Mouse (Mus musculus) heart, postnatal 36 days (tissue): ENCODE results near the gene Rec114. TPM values are rescaled to one million over a fixed set of nuclear protein-coding genes. Genes with fewer than 3 reads are reported as not detected.
A peak's percentile ranks its signal among the peaks of the same experiment; 100 is the strongest.

Experiments used
- DNase-seq, 2 experiments: peaks; one replicate each; pipeline ENCODE4 v3.0.0; 2021 to 2022
- intact Hi-C: fragments of 180-260 bp; cut with DNase I; formaldehyde crosslinking; loops from one replicate; pipeline ENCODE4 v1.15.1; 2025
- total RNA-seq, 2 experiments: library from RNA; stranded (reverse); gene quantifications; 2 replicates each; pipeline ENCODE4 v1.2.3; 2021

Rec114 gene
- total RNA-seq = 1 to 10 TPM; 1.7 to 3.3 TPM

GRCm38 (mm10) chr9:58743702-58744248, at the start of gene Rec114:
Rec114 (minus strand) TSS chr9:58743964.
- DNase-seq = no peak
- intact Hi-C loops = no loop called here

- DNase-seq = no peak
- intact Hi-C loops = no loop called here
Measured at GRCm38 (mm10) chr9:58789476-58789875, 45.7 kb upstream of the Rec114 start.

- DNase-seq = no peak
- intact Hi-C loops = loop anchor here (10.0 kb wide), 1 partner anchor 99 kb away; no protein-coding TSS in a partner anchor
Measured at GRCm38 (mm10) chr9:58775363-58775762, 31.6 kb upstream of the Rec114 start.

GRCm38 (mm10) chr9:58774761-58775160, 31.0 kb upstream of the Rec114 start:
- DNase-seq = no peak
- intact Hi-C loops = loop anchor here (10.0 kb wide), 1 partner anchor 100 kb away; no protein-coding TSS in a partner anchor

GRCm38 (mm10) chr9:58769943-58770342, 26.2 kb upstream of the Rec114 start:
- intact Hi-C loops = loop anchor here (10.0 kb wide), 1 partner anchor 105 kb away; no protein-coding TSS in a partner anchor
- DNase-seq = no peak

GRCm38 (mm10) chr9:58766959-58767955, 23.5 kb upstream of the Rec114 start:
- DNase-seq = no peak
- intact Hi-C loops = no loop called here

GRCm38 (mm10) chr9:58764354-58764753, 20.6 kb upstream of the Rec114 start:
- DNase-seq = no peak
- intact Hi-C loops = no loop called here

- DNase-seq = no peak
Measured at GRCm38 (mm10) chr9:58763114-58763513, 19.4 kb upstream of the Rec114 start.

GRCm38 (mm10) chr9:58762086-58762485, 18.3 kb upstream of the Rec114 start:
- intact Hi-C loops = no loop called here

More at GRCm38 (mm10) chr9:58763114-58763513, 19.4 kb upstream of the Rec114 start:
- intact Hi-C loops = no loop called here

GRCm38 (mm10) chr9:58758754-58759153, 15.0 kb upstream of the Rec114 start:
- DNase-seq = peak in 1 of 2 experiments; percentile 2
- intact Hi-C loops = no loop called here

More at GRCm38 (mm10) chr9:58762086-58762485, 18.3 kb upstream of the Rec114 start:
- DNase-seq = no peak

GRCm38 (mm10) chr9:58756371-58757132, 12.8 kb upstream of the Rec114 start:
- intact Hi-C loops = no loop called here
- no peak for DNase-seq

- intact Hi-C loops = no loop called here
- no peak for DNase-seq
Measured at GRCm38 (mm10) chr9:58753606-58754005, 9.8 kb upstream of the Rec114 start.

- intact Hi-C loops = no loop called here
- DNase-seq = no peak
Measured at GRCm38 (mm10) chr9:58748142-58748541, 4.4 kb upstream of the Rec114 start.

- intact Hi-C loops = no loop called here
- DNase-seq = no peak
Measured at GRCm38 (mm10) chr9:58747328-58747755, 3.6 kb upstream of the Rec114 start.

GRCm38 (mm10) chr9:58742692-58743091, 1.1 kb downstream of the Rec114 start:
- DNase-seq = no peak
- intact Hi-C loops = no loop called here

GRCm38 (mm10) chr9:58741369-58741768, 2.4 kb downstream of the Rec114 start:
- intact Hi-C loops = no loop called here

GRCm38 (mm10) chr9:58739791-58740190, 4.0 kb downstream of the Rec114 start:
- intact Hi-C loops = no loop called here
- no peak for DNase-seq

More at GRCm38 (mm10) chr9:58741369-58741768, 2.4 kb downstream of the Rec114 start:
- no peak for DNase-seq

GRCm38 (mm10) chr9:58723165-58723564, 20.6 kb downstream of the Rec114 start:
- intact Hi-C loops = no loop called here
- DNase-seq = no peak

GRCm38 (mm10) chr9:58722151-58722550, 21.6 kb downstream of the Rec114 start:
- no peak for DNase-seq
- intact Hi-C loops = no loop called here

- intact Hi-C loops = no loop called here
- no peak for DNase-seq
Measured at GRCm38 (mm10) chr9:58721021-58721420, 22.7 kb downstream of the Rec114 start.

- intact Hi-C loops = no loop called here
Measured at GRCm38 (mm10) chr9:58720167-58720566, 23.6 kb downstream of the Rec114 start.

More at GRCm38 (mm10) chr9:58720167-58720566, 23.6 kb downstream of the Rec114 start:
- no peak for DNase-seq
